Mouse (Mus musculus) brown adipose tissue, adult 24 weeks (tissue): ENCODE data around the gene Fen1. TPM values are rescaled to one million over a fixed set of nuclear protein-coding genes. Genes with fewer than 3 reads are reported as not detected.

Experiments used
- H3K27ac ChIP-seq: fragments of 200-500 bp; replicated peaks from 2 replicates; pipeline ENCODE4 v1.5.1; 2012; ENCODE audit warnings: low read depth, mild to moderate bottlenecking, low read length
- H3K4me1 ChIP-seq: fragments of 200-500 bp; 2 replicates; pipeline ENCODE4 v1.6.1; 2012; ENCODE audit warnings: low read length, mixed read lengths; ENCODE audit not compliant: control insufficient read depth, insufficient read depth, insufficient read length
- H3K4me3 ChIP-seq: fragments of 200-500 bp; 2 replicates; pipeline ENCODE4 v1.5.1; 2012; ENCODE audit warnings: low read depth, mild to moderate bottlenecking, low read length, moderate library complexity; ENCODE audit not compliant: insufficient read depth
- polyA plus RNA-seq: library from polyadenylated mRNA; stranded (reverse); fragments of >200 nt; gene quantifications from 2 replicates; pipeline ENCODE4 v1.2.4, GENCODE M21; 2012; ENCODE audit not compliant: missing spikeins, insufficient read depth, insufficient read length

The Fen1 gene
- polyA plus RNA-seq, 1 experiment = 2.1 TPM

DNA sequence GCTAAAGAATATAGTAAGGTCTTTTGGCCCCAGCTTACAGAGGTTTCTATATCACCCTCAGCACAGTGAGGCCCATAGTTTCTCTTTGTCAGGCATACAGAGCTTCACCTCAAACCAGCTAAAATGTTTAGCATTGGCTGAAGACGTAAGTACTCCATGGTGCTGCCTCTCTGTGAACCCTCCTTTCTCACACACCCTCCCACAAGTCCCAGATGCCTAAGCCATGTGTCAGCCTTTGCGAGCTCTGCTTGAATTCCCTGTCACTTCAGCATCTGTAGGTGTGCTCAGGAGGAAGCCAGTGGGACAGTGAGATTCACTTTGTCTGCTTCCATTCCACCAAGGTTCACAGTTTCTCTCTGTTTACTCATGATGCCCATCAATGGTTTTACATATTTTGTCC, 46.2 kb downstream of the Fen1 start:
- H3K27ac ChIP-seq = no peak overlapping the region
- no peaks in the 10 kb centered on the region for H3K4me1 ChIP-seq
- no peak overlapping the region for H3K4me3 ChIP-seq

DNA sequence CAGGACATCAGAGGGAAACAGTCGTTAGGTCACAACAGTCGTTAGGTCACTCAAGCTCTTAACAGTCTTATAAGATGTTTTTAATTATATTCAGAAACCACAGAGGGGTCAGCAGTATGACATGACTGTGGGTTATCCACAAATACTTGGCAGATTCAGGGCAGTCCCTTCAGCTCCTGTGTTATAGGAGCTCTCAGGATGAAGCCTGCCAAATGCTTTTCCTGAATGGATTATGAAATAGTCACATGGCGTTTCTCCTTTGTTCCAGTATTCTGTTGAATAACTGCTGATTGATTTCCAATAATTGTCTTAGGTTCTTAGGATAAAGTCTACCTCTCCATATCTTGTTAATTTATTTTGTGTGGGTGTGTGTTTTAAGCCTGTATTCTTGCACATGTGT, 54.8 kb downstream of the Fen1 start:
- no peak overlapping the region for H3K27ac ChIP-seq
- no peak overlapping the region for H3K4me3 ChIP-seq
- no peaks in the 10 kb centered on the region; the same call in 1 of the 2 replicates for H3K4me1 ChIP-seq

Other genes starting within 250 kb of the Fen1 start
- 4,010 and 5,287 TPM in 2 replicates for gene Fth1, start 223.6 kb downstream of the Fen1 start, polyA plus RNA-seq
- gene Best1, start 202.5 kb downstream of the Fen1 start, polyA plus RNA-seq = not detected in 2 replicates
- gene Rab3il1, start 202.5 kb downstream of the Fen1 start, polyA plus RNA-seq = 4.8 and 7.5 TPM in 2 replicates
- 31.1 and 34.2 TPM in 2 replicates for gene Fads3, start 162.6 kb downstream of the Fen1 start, polyA plus RNA-seq
- 7.1 and 9.6 TPM in 2 replicates for gene Fads2, start 102.4 kb downstream of the Fen1 start, polyA plus RNA-seq
- 11.0 and 13.5 TPM in 2 replicates for gene Fads1, start 21.3 kb downstream of the Fen1 start, polyA plus RNA-seq
- gene Tmem258, start 155 bp downstream of the Fen1 start, polyA plus RNA-seq = 175 and 198 TPM in 2 replicates
- 0.44 and 0.50 TPM in 2 replicates for gene Myrf, start 36.6 kb upstream of the Fen1 start, polyA plus RNA-seq
- 11.9 and 14.2 TPM in 2 replicates for gene Dagla, start 100.7 kb upstream of the Fen1 start, polyA plus RNA-seq
- 2.3 TPM in 2 replicates for gene Syt7, start 184.9 kb upstream of the Fen1 start, polyA plus RNA-seq